Mouse (Mus musculus) layer of hippocampus, adult 2 months (tissue): Measurements from ENCODE around the gene Usp9x. TPM values are rescaled to one million over a fixed set of nuclear protein-coding genes. Genes with fewer than 3 reads are reported as not detected.
A peak's percentile ranks its signal among the peaks of the same experiment; 100 is the strongest.

Source experiments
- DNase-seq, 2 experiments: peaks; one replicate each; pipeline ENCODE4 v3.0.0; 2022; ENCODE audit warnings: low spot score in 2 of 2
- H3K27ac ChIP-seq: fragments of 200-600 bp; 2 replicates; pipeline ENCODE4 v1.8.1; 2022
- H3K4me3 ChIP-seq: fragments of 200-600 bp; 2 replicates; pipeline ENCODE4 v1.8.1; 2022; ENCODE audit warnings: mild to moderate bottlenecking
- CTCF ChIP-seq: fragments of 200-600 bp; conservative IDR thresholded peaks from 2 replicates; pipeline ENCODE4 v1.8.1; 2022; ENCODE audit warnings: antibody characterized with exemption, mild to moderate bottlenecking, moderate library complexity
- total RNA-seq, 2 experiments: library from RNA; stranded (reverse); gene quantifications; 2 replicates each; pipeline ENCODE4 v1.2.3; 2021

Usp9x gene
- total RNA-seq, 2 experiments from 2014 or later: 225 to 232 TPM

DNA sequence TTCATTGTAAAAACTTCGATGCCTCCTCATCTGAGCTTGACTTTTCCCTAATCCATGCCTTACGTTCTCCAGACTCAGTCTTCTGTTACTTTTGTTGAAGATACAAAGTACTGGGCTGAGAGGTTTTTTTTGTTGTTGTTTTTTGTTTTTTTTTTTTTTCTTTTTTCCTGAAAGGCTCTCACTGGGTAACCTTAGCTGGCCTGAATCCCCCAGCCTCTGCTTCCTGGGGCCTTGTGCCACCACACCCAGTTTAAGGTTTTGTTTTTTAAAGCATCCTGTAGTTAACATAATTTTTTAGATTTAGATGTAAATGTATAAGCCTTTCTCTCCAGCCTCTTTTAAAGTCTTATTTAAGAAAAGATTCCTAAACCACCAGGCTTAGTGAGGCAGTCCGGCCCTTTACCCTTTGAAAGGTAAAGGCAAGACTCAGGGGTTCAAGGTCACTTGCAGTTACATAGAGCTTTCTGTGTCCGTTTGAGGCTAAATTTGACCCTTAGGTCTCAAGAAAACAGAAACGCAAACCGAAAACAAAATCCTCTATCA is 24.3 kb upstream of the Usp9x start:
- DNase-seq: no peak
- peak overlapping the region; percentile 41 for H3K4me3 ChIP-seq
- TF ChIP-seq CTCF: no peak
- peak overlapping the region; percentile 85 for H3K27ac ChIP-seq

DNA sequence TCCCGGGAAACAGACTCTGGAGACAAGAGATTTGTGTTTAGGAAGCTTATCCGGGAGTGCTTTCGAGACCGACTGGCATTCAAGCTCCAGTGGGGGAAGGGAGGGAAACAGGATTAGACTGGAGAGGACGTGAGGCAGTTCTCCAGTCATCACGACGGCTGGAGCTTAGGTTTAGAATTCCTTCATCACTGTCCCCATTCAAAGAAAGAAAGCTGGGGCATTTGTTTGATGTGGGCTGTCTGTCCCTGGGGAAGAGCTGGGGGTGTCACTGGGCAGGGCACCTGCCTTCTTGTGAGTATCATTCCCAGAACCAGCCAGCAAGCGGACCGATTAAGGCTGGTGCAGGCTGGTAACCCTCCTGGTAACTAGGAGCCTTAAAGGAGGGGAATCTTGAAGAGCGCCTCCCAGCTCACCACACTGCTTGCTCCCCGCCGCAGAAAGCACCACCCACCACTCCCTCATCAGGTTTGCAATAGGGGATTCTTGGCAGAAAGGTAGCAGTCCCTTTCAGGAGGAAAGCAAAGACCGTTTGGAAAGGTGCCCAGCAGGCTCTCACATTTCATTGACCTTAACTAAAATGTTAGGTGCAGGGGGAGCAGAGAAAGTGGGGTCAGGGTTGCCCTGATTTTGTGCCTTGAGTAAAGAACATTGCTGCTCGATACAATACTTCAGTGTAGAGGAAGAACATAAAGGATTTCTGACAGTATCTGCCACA is 23.5 kb upstream of the Usp9x start:
- peak; percentile 20 to 55 for DNase-seq
- no peak for TF ChIP-seq CTCF
- H3K4me3 ChIP-seq: peak overlapping the region; percentile 41
- H3K27ac ChIP-seq: peak overlapping the region; percentile 85

DNA sequence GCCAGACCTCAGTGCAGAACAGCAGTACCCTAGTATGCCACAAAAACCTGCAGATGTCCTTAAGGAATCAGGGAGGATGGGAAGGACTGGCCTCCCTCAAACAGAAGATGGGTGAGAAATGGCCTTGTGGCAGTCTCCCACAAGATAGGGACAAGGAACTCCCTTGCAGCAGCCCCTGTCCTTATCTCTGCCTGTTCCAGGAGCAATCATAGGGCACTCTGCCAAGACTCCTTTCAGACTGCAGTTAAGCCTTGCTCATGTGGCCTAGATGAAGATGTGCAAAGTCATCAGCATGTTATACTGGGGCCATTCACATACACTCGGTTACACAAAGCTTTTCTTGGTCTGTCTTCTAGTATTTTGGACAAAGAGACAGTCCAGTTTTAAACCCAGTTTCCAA is 16.7 kb upstream of the Usp9x start:
- no peak overlapping the region for H3K27ac ChIP-seq
- no peak overlapping the region for H3K4me3 ChIP-seq
- TF ChIP-seq CTCF: no peak
- no peak for DNase-seq

DNA sequence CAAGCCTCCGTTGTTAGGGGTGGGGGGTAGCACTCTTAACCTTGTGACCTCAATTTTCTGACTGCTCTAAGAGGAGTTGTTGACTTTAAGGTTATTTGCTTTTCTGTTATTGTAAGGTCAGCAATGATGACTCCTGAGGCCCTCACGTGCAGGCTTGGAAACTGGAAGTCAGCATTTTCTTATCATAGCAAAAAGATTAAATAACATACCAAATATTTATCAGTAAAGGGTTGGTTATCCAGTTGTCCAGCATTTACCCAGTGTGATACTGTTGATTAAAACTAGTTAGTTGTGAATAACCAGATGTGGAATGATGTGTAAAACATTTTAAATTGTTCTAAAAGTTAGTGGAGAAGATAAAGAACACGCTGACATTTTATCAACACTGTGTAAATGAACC is 9.3 kb upstream of the Usp9x start:
- DNase-seq: no peak
- no peak for TF ChIP-seq CTCF
- H3K4me3 ChIP-seq: no peak overlapping the region
- no peak overlapping the region for H3K27ac ChIP-seq

DNA sequence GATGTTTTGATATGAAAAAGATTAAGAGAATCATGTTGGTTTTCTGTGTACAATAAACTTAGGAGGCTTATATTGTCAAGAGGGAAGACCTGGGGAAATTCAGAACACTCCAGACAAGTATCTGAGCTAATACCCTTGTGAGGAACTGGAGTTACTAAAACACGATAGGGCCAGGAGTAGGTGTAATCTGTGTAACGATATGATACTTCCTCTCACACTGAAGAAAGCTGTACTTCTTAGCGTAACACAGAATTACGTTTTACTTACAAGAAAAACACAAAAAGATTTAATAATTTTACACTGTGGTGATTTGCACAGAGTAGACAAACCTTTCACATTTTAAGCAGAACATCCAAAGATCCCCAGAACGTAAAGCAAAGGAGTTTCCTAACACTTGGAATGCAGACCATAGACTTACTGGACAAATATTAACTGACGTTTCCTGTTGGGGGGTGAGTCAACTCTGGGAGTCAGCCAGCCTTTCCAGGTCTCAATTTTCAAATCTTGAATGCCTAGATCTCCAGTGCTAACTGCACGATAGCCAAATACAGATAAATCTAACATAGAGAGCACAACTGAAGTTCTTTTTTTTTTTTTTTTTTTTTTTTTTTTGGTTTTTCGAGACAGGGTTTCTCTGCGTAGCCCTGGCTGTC is 6.9 kb upstream of the Usp9x start:
- no peak for TF ChIP-seq CTCF
- Histone ChIP-seq H3K4me3 (no peak overlapping the region), H3K27ac (no peak overlapping the region)
- DNase-seq: no peak

DNA sequence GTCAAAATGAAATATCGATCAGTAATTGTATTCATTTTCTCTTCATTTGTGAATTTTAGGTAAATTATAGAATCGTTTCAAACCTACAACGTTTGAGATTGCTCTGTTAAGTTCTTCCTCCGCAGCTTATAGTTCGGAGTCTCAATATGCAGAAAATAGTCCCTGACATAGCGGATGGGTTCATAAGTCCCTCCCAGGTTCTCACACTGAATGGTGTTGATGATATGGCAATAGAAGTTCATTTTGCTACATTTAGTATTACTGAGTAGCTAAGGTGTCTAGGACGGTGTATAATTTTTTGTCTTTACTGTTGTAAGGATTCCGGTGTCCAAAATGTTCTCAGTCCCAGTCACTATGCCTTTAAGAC is 1.1 kb upstream of the Usp9x start:
- TF ChIP-seq CTCF: no peak
- peak in 1 of 2 experiments; percentile 3 for DNase-seq
- H3K27ac ChIP-seq: peak overlapping the region; percentile 96
- H3K4me3 ChIP-seq: peak overlapping the region; percentile 73

DNA sequence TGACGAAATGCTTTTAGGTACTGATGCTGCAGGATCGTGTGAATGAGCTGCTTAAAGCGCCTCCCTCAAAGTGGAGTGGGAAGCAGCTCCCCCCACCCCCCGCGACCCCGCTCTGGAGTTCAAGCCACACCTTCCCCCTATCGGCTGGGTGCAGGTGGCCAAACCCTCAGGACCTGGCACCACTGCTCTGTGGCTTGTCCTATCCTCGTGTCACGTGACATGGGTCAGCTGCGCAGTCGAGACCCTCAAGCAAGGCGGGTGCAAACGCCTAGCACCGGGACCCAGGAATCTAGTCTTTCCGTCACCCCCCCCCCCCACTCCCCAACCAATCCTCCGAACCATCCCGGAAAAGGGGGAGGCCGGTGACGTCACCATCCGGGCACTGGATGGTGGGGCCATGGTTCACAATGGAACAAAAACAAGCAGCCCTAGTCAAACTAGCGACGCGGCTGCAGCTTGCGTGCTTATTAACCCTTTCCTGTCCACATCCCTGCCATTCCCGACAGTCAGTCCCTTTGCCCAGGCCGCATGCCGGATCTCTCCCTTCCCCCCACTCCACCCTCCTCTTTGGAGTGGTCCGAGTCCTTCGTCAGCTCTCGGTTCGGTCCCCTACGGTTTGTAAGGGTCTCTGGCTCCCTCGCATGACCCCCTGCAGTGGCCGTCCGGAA is 591 bp upstream of the Usp9x start:
- Histone ChIP-seq H3K27ac (peak overlapping the region; percentile 96), H3K4me3 (peak overlapping the region; percentile 73)
- DNase-seq: peak; percentile 90 to 95
- no peak for TF ChIP-seq CTCF

DNA sequence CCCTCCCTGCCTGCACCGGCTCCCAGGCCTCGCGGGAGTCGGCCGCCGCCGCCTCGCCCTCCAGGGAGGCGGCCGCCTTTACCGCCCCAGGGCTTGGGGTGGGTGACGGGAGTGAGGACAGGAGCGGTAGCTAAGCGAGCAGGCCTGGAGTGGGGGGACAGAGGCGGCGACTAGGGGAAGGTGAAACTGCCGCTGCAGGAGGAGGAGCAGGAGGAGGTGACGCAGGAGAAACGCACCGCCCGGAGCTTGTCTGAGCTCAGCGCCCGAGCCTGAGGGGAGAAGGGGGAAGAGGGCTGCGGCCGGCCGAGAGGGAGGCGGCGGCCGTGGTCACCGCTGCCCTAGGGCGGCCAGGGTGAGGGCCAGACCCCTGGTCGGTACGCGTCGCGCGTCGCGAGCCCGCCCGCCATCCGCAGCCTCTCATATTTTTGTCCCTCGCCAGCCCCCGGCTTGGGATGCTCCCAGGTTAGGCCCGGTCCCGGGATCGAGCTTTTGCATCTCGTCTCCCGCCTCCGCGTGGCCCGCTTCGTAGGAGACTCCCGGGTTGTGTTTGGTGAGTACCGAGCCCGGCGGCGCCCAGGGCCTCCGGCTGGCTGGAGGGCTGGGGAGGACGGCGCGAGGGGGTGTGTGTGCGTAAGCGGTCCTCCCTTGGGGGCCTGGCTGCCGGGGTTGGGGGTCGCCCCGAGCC is 620 bp downstream of the Usp9x start:
- H3K4me3 ChIP-seq: peak overlapping the region; percentile 73
- no peak for TF ChIP-seq CTCF
- DNase-seq: peak; percentile 51
- peak overlapping the region; percentile 96 for H3K27ac ChIP-seq

DNA sequence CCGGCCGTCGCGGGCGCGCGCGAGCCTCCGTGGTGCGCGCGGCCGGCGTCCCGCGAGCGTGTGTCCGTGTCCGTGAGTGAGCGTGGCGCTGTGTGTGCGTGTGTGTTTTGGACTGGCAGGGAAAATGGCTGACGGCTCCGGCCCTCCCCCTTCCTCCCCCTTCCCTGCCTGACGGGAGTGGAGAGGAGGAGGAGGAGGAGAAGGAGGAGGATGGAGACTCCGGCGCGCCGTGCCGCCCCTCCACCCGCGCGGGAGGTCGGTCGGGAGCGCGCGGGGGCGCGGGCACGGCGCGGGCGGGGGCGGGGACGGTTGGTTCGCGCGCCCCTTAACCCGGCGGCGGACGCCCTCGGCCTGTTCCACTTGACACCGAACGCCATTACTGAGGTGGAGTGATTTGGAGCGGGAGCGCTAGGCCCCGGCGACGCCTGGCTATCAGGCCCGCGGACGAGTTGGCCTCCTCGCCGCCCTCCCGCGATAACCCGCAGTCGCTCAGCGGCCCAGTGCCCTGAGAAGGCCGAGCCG is 1.2 kb downstream of the Usp9x start:
- DNase-seq: peak; percentile 46 to 50
- H3K4me3 ChIP-seq: peak overlapping the region; percentile 73
- no peak for TF ChIP-seq CTCF

DNA sequence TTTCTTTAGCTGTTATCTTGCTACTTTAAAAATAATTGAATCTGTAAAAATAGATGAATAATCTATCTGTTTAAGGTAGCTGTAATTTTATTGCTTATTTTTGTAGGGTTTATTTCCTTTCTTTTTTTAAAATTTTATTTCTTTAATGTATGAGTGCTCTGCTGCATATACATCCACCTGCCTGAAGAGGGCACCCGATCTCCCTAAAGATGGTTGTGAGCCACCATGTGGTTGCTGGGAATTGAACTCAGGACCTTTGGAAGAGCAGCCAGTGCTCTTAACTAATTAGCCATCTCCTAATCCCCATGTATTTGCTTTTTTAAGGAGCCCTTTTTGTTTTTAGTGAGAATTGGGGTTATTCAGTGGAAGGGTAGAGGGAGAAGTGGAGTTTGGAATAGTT is 14.3 kb downstream of the Usp9x start:
- Histone ChIP-seq H3K27ac (no peak overlapping the region), H3K4me3 (no peak overlapping the region)
- peak; percentile 57 for TF ChIP-seq CTCF
- no peak for DNase-seq

More for the DNA sequence above, 1.2 kb downstream of the Usp9x start:
- peak overlapping the region; percentile 96 for H3K27ac ChIP-seq

DNA sequence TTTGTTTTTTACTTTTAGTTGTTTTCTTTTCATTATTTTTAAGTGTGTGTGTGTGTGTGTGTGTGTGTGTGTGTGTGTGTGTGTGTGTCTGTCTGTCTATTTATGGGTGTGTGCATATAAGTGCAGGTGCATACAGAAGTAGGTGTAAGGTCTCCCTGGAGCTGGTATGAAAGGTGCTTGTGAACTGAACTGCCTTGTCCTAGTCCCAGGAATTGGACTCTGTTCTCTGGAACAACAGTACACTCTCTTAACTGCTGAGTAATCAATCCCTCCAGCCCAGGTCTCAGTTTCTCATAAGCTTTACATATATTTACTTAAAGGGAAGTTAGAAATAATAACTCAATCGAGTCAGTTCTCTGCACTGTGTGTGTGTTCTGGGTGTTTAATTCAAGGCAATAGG is 25.7 kb downstream of the Usp9x start:
- Histone ChIP-seq H3K27ac (no peak overlapping the region), H3K4me3 (no peak overlapping the region)
- TF ChIP-seq CTCF: no peak
- DNase-seq: no peak

DNA sequence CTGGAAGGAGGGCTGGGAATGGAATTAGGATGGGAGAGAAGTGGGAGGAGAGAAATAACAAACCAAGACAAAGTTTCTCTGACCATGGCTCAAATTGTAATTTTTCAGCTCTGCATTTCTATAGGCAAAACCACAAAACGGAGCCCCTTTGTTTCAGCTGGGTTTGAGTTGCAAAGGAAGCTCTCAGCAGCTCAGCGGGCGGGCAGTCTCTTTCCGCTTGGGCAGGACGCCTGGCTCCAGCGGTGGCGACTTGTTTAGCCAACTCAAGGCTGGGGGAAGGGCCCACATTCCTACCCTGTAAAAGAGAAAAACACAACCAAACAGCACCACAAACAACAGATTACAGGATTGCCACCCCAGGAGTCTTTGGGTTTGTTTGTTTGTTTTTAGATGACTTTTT is 135.2 kb downstream of the Usp9x start:
- no peak for TF ChIP-seq CTCF
- no peak for DNase-seq
- Histone ChIP-seq H3K4me3 (no peak overlapping the region), H3K27ac (no peak overlapping the region)
